Mouse (Mus musculus): ENCODE results near the gene Rbm47. TPM values are rescaled to one million over a fixed set of nuclear protein-coding genes. Genes with fewer than 3 reads are reported as not detected.

The Rbm47 gene
- polyA plus RNA-seq, 1 experiment: 12.7 TPM

DNA sequence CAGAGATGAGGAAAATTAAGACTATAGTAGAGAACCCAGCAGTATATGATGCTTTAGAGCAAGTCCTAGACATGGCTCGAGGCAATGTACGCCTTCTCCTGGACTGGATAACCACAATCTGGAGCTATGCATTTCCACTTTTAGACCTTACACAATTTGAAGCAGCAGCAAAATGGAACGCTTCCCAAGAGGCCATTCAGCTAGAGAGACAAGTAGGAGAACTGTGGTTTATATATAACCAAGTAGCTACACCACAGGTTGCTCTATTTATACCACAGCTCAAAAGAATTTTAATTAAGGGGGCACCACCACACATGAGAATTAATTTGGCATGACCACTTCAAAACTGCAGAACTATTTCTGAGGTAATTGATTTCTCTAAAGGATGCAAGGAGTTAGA, 9.2 kb upstream of the Rbm47 start:
- Histone ChIP-seq H3K27me3 (ENCODE audit: control insufficient read depth, insufficient read depth, low read length) (no peaks in the 10 kb centered on the region), H3K4me1 (replicated peaks; ENCODE audit: control insufficient read depth, insufficient read depth, low read length) (no peaks in the 10 kb centered on the region), H3K4me3 (ENCODE audit: control insufficient read depth, insufficient read depth, low read length) (no peak overlapping the region), H3K27ac (ENCODE audit: control insufficient read depth, insufficient read depth, low read length) (no peak overlapping the region), H3K36me3 (ENCODE audit: control insufficient read depth, insufficient read depth, low read length) (no peaks in the 10 kb centered on the region)
- WGBS: 72% methylated on average over 3 of the region's 3 CpGs
- DNase-seq: no peak
- TF ChIP-seq POLR2A (IDR thresholded peaks at IDR 0.05; ENCODE audit: control insufficient read depth, extremely low read depth, insufficient read depth, low read length, poor library complexity): no peak
- TF ChIP-seq CTCF (IDR thresholded peaks at IDR 0.05; ENCODE audit: borderline replicate concordance, control insufficient read depth, extremely low read depth, insufficient read depth, low read length, poor library complexity): no peak

DNA sequence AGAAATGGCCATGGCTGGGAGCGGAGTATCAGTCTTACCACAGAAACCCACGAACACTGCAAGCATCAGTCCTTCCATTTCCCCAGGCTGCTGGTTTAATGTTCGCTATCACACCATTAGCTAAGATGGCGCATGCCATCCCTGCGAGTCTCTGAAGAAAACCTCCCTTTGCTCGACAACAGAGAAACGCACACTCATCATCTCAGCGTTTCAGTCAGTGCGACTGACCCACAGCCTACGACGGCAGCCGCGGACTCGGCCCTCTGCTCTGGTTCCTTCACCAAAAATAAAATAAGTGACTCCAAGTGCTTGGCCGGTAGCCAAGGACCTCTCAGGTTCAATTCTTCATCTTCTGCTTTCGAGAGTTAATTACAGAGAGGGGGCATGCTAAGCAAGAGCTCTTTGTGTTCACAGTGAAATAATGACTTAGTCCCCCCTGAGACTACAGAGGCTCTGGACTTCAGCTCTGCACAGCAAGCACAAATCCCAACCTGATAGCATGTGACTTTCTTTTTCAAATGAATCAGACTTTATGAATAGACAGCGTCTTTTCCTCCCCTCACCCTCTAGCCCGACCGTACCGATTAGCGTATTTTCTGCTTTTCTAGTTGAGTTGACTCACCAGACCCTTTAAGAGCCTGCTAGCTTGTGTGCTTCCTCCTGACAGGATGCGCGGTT, 1.4 kb upstream of the Rbm47 start:
- Histone ChIP-seq H3K4me1 (replicated peaks; ENCODE audit: control insufficient read depth, insufficient read depth, low read length) (no peaks in the 10 kb centered on the region), H3K36me3 (ENCODE audit: control insufficient read depth, insufficient read depth, low read length) (no peaks in the 10 kb centered on the region), H3K4me3 (ENCODE audit: control insufficient read depth, insufficient read depth, low read length) (no peak overlapping the region), H3K27me3 (ENCODE audit: control insufficient read depth, insufficient read depth, low read length) (no peaks in the 10 kb centered on the region), H3K27ac (ENCODE audit: control insufficient read depth, insufficient read depth, low read length) (no peak overlapping the region)
- TF ChIP-seq CTCF (IDR thresholded peaks at IDR 0.05; ENCODE audit: borderline replicate concordance, control insufficient read depth, extremely low read depth, insufficient read depth, low read length, poor library complexity): no peak
- no peak for TF ChIP-seq POLR2A (IDR thresholded peaks at IDR 0.05; ENCODE audit: control insufficient read depth, extremely low read depth, insufficient read depth, low read length, poor library complexity)
- 64% methylated on average over 23 of the region's 23 CpGs for WGBS
- DNase-seq: no peak

DNA sequence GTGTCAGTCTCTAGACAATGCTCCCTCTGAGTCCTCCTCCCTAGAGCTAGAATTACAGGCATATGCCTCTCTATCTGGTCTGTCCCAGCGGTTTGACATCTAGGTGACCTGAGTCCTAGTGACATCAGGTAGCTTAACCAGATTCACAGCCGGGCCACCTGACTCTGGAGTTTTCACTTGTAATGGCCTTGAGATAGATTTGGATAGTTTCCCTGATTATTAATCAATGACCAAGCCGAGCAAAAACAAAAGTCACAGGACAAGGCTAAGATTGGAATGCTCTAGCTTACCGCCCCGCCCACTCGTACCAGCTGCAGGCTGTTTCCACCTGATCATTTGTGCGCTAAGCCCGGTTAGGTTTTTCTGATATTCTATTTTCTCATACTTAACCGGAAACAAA, 2.3 kb downstream of the Rbm47 start:
- H3K27me3 ChIP-seq (ENCODE audit: control insufficient read depth, insufficient read depth, low read length): no peaks in the 10 kb centered on the region
- no peaks in the 10 kb centered on the region for H3K4me1 ChIP-seq (replicated peaks; ENCODE audit: control insufficient read depth, insufficient read depth, low read length)
- no peak overlapping the region for H3K4me3 ChIP-seq (ENCODE audit: control insufficient read depth, insufficient read depth, low read length)
- TF ChIP-seq CTCF (IDR thresholded peaks at IDR 0.05; ENCODE audit: borderline replicate concordance, control insufficient read depth, extremely low read depth, insufficient read depth, low read length, poor library complexity): no peak
- TF ChIP-seq POLR2A (IDR thresholded peaks at IDR 0.05; ENCODE audit: control insufficient read depth, extremely low read depth, insufficient read depth, low read length, poor library complexity): no peak
- H3K36me3 ChIP-seq (ENCODE audit: control insufficient read depth, insufficient read depth, low read length): no peaks in the 10 kb centered on the region
- no peak for DNase-seq
- H3K27ac ChIP-seq (ENCODE audit: control insufficient read depth, insufficient read depth, low read length): no peak overlapping the region
- WGBS: 85% methylated on average over 9 of the region's 9 CpGs

DNA sequence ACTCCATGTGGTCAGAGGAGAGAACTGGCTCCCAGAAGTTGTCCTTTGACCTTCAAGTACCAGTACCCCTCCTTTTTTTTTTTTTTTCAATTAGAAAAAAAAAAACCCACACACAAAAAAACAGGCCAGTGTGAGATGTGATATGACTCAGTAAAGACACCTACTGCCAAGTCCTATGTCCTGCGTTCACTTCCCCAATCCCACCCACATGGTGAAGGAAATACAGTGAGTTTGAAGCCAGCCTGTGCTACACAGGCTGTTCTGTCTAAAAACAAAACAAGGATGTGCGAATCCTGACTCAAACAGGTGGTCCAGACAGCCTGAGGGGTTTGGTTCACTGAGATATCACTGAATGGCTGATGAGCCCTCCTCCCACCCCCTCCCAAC, 3.8 kb downstream of the Rbm47 start:
- no peaks in the 10 kb centered on the region for H3K36me3 ChIP-seq (ENCODE audit: control insufficient read depth, insufficient read depth, low read length)
- 72% methylated on average over 2 of the region's 2 CpGs for WGBS
- no peak for DNase-seq
- no peak overlapping the region for H3K4me3 ChIP-seq (ENCODE audit: control insufficient read depth, insufficient read depth, low read length)
- TF ChIP-seq POLR2A (IDR thresholded peaks at IDR 0.05; ENCODE audit: control insufficient read depth, extremely low read depth, insufficient read depth, low read length, poor library complexity) (no peak), CTCF (IDR thresholded peaks at IDR 0.05; ENCODE audit: borderline replicate concordance, control insufficient read depth, extremely low read depth, insufficient read depth, low read length, poor library complexity) (no peak)
- H3K27ac ChIP-seq (ENCODE audit: control insufficient read depth, insufficient read depth, low read length): no peak overlapping the region
- no peaks in the 10 kb centered on the region for H3K27me3 ChIP-seq (ENCODE audit: control insufficient read depth, insufficient read depth, low read length)
- no peaks in the 10 kb centered on the region for H3K4me1 ChIP-seq (replicated peaks; ENCODE audit: control insufficient read depth, insufficient read depth, low read length)

DNA sequence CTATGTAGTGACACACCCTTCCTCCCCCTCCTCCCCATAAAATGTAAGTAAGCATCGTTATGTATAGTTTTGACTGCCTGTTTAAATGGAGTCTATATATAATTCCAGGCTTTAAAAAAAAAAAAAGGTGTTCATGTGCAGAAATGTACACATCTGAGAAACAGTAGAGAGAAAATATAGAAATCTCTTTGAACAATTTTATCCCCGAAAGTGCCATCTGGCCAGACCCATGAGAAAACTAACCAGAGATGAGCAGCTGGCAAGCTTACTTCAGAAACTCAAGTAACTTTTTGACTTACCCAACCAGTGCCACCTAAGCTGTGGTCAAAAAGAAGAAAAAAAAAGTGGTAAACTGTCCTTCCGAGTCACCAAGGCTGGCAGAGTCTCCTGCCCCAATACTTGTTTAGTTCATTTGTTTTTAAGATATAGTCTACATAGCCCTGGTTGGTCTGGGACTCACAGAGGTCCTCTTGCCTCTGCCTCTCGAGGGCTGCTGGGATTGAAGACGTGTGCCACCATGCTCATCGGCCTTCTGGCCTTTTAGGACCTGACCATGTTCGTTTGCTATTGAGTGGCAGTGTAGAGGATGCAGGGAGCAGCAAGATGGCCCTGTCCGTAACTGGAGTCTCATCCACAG, 4.3 kb downstream of the Rbm47 start:
- 88% methylated on average over 8 of the region's 8 CpGs for WGBS
- Histone ChIP-seq H3K27me3 (ENCODE audit: control insufficient read depth, insufficient read depth, low read length) (no peaks in the 10 kb centered on the region), H3K27ac (ENCODE audit: control insufficient read depth, insufficient read depth, low read length) (no peak overlapping the region), H3K4me1 (replicated peaks; ENCODE audit: control insufficient read depth, insufficient read depth, low read length) (no peaks in the 10 kb centered on the region), H3K36me3 (ENCODE audit: control insufficient read depth, insufficient read depth, low read length) (no peaks in the 10 kb centered on the region), H3K4me3 (ENCODE audit: control insufficient read depth, insufficient read depth, low read length) (no peak overlapping the region)
- TF ChIP-seq CTCF (IDR thresholded peaks at IDR 0.05; ENCODE audit: borderline replicate concordance, control insufficient read depth, extremely low read depth, insufficient read depth, low read length, poor library complexity) (no peak), POLR2A (IDR thresholded peaks at IDR 0.05; ENCODE audit: control insufficient read depth, extremely low read depth, insufficient read depth, low read length, poor library complexity) (no peak)
- no peak for DNase-seq

DNA sequence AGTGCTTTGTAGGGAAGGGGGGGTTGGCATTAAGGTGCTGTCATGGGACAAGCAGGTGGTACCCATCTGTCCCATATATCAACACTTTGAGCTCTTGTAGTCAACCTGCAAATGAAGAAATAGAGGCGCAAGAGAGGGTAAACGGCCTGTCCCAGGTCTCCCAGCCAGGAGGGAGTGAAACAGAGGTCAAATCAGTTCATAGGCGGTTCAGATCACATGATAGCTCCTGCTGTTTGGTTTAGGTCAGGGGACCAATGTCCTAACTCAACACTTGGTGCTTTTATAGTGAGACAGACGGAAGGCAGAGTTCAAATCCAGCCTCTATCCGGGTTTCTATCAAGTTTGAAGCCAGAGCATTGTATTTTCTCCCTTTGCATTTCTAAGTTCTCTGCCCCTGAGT, 6.0 kb downstream of the Rbm47 start:
- 95% methylated on average over 5 of the region's 5 CpGs for WGBS
- H3K36me3 ChIP-seq (ENCODE audit: control insufficient read depth, insufficient read depth, low read length): no peaks in the 10 kb centered on the region

More for the DNA sequence above, 6.0 kb downstream of the Rbm47 start:
- Histone ChIP-seq H3K4me3 (ENCODE audit: control insufficient read depth, insufficient read depth, low read length) (no peak overlapping the region), H3K4me1 (replicated peaks; ENCODE audit: control insufficient read depth, insufficient read depth, low read length) (no peaks in the 10 kb centered on the region), H3K27ac (ENCODE audit: control insufficient read depth, insufficient read depth, low read length) (no peak overlapping the region), H3K27me3 (ENCODE audit: control insufficient read depth, insufficient read depth, low read length) (no peaks in the 10 kb centered on the region)
- no peak for DNase-seq
- TF ChIP-seq CTCF (IDR thresholded peaks at IDR 0.05; ENCODE audit: borderline replicate concordance, control insufficient read depth, extremely low read depth, insufficient read depth, low read length, poor library complexity) (no peak), POLR2A (IDR thresholded peaks at IDR 0.05; ENCODE audit: control insufficient read depth, extremely low read depth, insufficient read depth, low read length, poor library complexity) (no peak)

Measured in thymus, adult 2 months (tissue).